In the genomic region with DNA sequence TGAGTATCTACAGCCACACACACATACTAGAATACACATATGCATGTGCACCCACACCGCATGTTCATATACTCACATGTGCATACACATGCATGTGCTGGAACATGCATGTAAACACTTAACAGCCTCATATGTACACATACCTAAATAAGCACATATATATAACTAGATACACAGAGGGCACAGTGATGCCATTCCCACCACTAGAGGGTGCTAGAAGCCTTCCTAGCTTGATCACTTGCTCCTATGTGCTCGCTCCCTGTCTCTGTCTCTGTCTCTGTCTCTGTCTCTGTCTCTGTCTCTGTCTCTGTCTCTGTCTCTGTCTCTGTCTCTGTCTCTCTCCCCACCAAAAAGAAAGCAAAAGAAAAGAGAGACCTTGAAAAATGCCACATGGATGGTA, we compare ENCODE assay signal across 8 mouse cellular contexts. TPM values are rescaled to one million over a fixed set of nuclear protein-coding genes. Genes with fewer than 3 reads are reported as not detected.
DNase-seq lines count a peak whose midpoint lies in the region; ATAC-seq and TF ChIP-seq lines count a peak whose summit lies in the region.

No protein-coding gene starts in this region.

- peak; percentile 81 for DNase-seq in hindbrain, embryonic 14.5 days (ENCODE audit: low spot score)
- DNase-seq in G1E (ENCODE audit: low spot score): no peak
- DNase-seq in c-Kit-negative CD71-positive TER-119-positive erythroid progenitor cells, embryonic 14.5 days (ENCODE audit: low read depth, low spot score): peak; percentile 12
- DNase-seq in induced T-regulatory cell, adult 2 months (ENCODE audit: low read depth): peak; percentile 89
- DNase-seq in liver, embryonic 14.5 days (ENCODE audit: low read depth in 3 of 3, low spot score in 3 of 3): peak in 1 of 3 experiments; percentile 33
- DNase-seq in right cerebral cortex, postnatal 4 days: peak; percentile 68
- DNase-seq in yolk sac, embryonic 10.5 days (ENCODE audit: low spot score): no peak

- no peak overlapping the region for H3K27ac ChIP-seq in hindbrain, embryonic 14.5 days
- no peak overlapping the region for H3K27ac ChIP-seq in hindbrain, embryonic 12.5 days
- no peak overlapping the region for H3K27ac ChIP-seq in liver, embryonic 14.5 days

- TF ChIP-seq EP300 in liver, embryonic 14.5 days (IDR thresholded peaks at IDR 0.05; ENCODE audit: low read depth): no peak

- no peaks in the 10 kb centered on the region for H3K9me3 ChIP-seq in hindbrain, embryonic 14.5 days (ENCODE audit: control insufficient read depth, low read length)
- no peaks in the 10 kb centered on the region for H3K9me3 ChIP-seq in hindbrain, embryonic 12.5 days (replicated peaks)
- peaks cover 27% of the 10 kb centered on the region for H3K9me3 ChIP-seq in G1E (replicated peaks)
- H3K9me3 ChIP-seq in liver, embryonic 14.5 days (ENCODE audit: control insufficient read depth, low read length): no peaks in the 10 kb centered on the region

- 0 out of 2 replicates have a peak, but pooled peaks cover 5% of the 10 kb centered on the region for H3K27me3 ChIP-seq in hindbrain, embryonic 14.5 days (ENCODE audit: control insufficient read depth, insufficient read depth, low read length)
- H3K27me3 ChIP-seq in hindbrain, embryonic 12.5 days: 0 out of 2 replicates have a peak, but pooled peaks cover 9% of the 10 kb centered on the region
- H3K27me3 ChIP-seq in G1E (ENCODE audit: insufficient read depth, low read length): no peaks in the 10 kb centered on the region
- no peaks in the 10 kb centered on the region for H3K27me3 ChIP-seq in liver, embryonic 14.5 days (ENCODE audit: control insufficient read depth, insufficient read depth, low read length)

- TF ChIP-seq CTCF in G1E (IDR thresholded peaks at IDR 0.05; ENCODE audit: low read depth, low read length): peak; percentile 25; the same call in 1 of the 2 replicates
- TF ChIP-seq CTCF in liver, embryonic 14.5 days (IDR thresholded peaks at IDR 0.05; ENCODE audit: low read depth): peak; percentile 76

- no peak overlapping the region for H3K4me2 ChIP-seq in hindbrain, embryonic 14.5 days (replicated peaks)
- H3K4me2 ChIP-seq in hindbrain, embryonic 12.5 days (replicated peaks): no peak overlapping the region
- no peak overlapping the region for H3K4me2 ChIP-seq in liver, embryonic 14.5 days (ENCODE audit: low read depth)

- no peak overlapping the region for H3K9ac ChIP-seq in hindbrain, embryonic 14.5 days
- no peak overlapping the region for H3K9ac ChIP-seq in hindbrain, embryonic 12.5 days
- H3K9ac ChIP-seq in liver, embryonic 14.5 days (replicated peaks): no peak overlapping the region

- 67% methylated on average over 2 of the region's 2 CpGs for WGBS in hindbrain, embryonic 14.5 days
- WGBS in hindbrain, embryonic 12.5 days: 79% methylated on average over 2 of the region's 2 CpGs
- WGBS in liver, embryonic 14.5 days (ENCODE audit: insufficient replicate concordance): 57% methylated on average over 2 of the region's 2 CpGs

- H3K4me1 ChIP-seq in hindbrain, embryonic 14.5 days (replicated peaks; ENCODE audit: control insufficient read depth, insufficient read depth, low read length): peaks cover 12% of the 10 kb centered on the region; the same call in 1 of the 2 replicates
- H3K4me1 ChIP-seq in hindbrain, embryonic 12.5 days: peaks cover 13% of the 10 kb centered on the region
- no peaks in the 10 kb centered on the region for H3K4me1 ChIP-seq in G1E (ENCODE audit: insufficient read depth, low read depth, low read length)
- no peaks in the 10 kb centered on the region for H3K4me1 ChIP-seq in liver, embryonic 14.5 days (replicated peaks; ENCODE audit: control insufficient read depth in 2 of 2, insufficient read depth in 2 of 2, low read length in 1 of 2)

- no peak for ATAC-seq in hindbrain, embryonic 14.5 days (ENCODE audit: low FRiP score)
- ATAC-seq in hindbrain, embryonic 12.5 days (ENCODE audit: low FRiP score): no peak
- no peak for ATAC-seq in G1E (ENCODE audit: extremely low read depth, insufficient number of reproducible peaks, low FRiP score, poor library complexity, severe bottlenecking)
- ATAC-seq in liver, embryonic 14.5 days (ENCODE audit: insufficient read depth): no peak

- no peaks in the 10 kb centered on the region for H3K36me3 ChIP-seq in hindbrain, embryonic 14.5 days (replicated peaks; ENCODE audit: control insufficient read depth, insufficient read depth)
- no peaks in the 10 kb centered on the region for H3K36me3 ChIP-seq in hindbrain, embryonic 12.5 days
- H3K36me3 ChIP-seq in G1E (replicated peaks): no peaks in the 10 kb centered on the region
- H3K36me3 ChIP-seq in liver, embryonic 14.5 days (replicated peaks; ENCODE audit: control insufficient read depth, insufficient read depth, low read depth): no peaks in the 10 kb centered on the region

- H3K4me3 ChIP-seq in hindbrain, embryonic 14.5 days (replicated peaks; ENCODE audit: low read length): no peak overlapping the region
- H3K4me3 ChIP-seq in hindbrain, embryonic 12.5 days: no peak overlapping the region
- H3K4me3 ChIP-seq in G1E (ENCODE audit: low read depth, low read length): no peak overlapping the region
- no peak overlapping the region for H3K4me3 ChIP-seq in liver, embryonic 14.5 days (ENCODE audit: insufficient read depth in 1 of 2, low read depth in 2 of 2, low read length in 2 of 2)

RNA-seq across cellular contexts. Expression of gene Gna12, which starts 38.8 kb away (rescaled TPM):
- polyA plus RNA-seq in hindbrain, embryonic 14.5 days (2014; fragmentation: Nextera tagmentation; extraction: Ambion mirVana): 23.8 and 25.0 TPM in 2 replicates
- 57.8 and 60.5 TPM in 2 replicates for polyA plus RNA-seq in hindbrain, embryonic 12.5 days (2016; fragmentation: Nextera tagmentation; extraction: Ambion mirVana)
- 40.9 and 66.7 TPM in 2 replicates for total RNA-seq in G1E (2014; fragmentation: Nextera tagmentation)
- 22.2 and 22.4 TPM in 2 replicates for total RNA-seq in G1E (2017)
- polyA plus RNA-seq in G1E (2012): 53.1 and 54.5 TPM in 2 replicates
- 14.2 and 17.0 TPM in 2 replicates for polyA plus RNA-seq in liver, embryonic 14.5 days (2012; rRNA removed)
- polyA plus RNA-seq in liver, embryonic 14.5 days (2014; fragmentation: Nextera tagmentation; extraction: Ambion mirVana): 5.4 and 9.6 TPM in 2 replicates

Comparison
In these comparisons a context has a peak if more than half of its experiments do, and no peak if none do; other contexts are left out.
1. DNase-seq: peak in hindbrain, embryonic 14.5 days (single experiment), c-Kit-negative CD71-positive TER-119-positive erythroid progenitor cells, embryonic 14.5 days (single experiment), induced T-regulatory cell, adult 2 months (single experiment) and right cerebral cortex, postnatal 4 days (single experiment); none in G1E (single experiment) and yolk sac, embryonic 10.5 days (single experiment).